Mouse (Mus musculus): ENCODE results near the gene Cript.

- TF ChIP-seq CTCF (IDR thresholded peaks at IDR 0.05; ENCODE audit: low read depth) (no peak), EP300 (IDR thresholded peaks at IDR 0.05; ENCODE audit: low read depth) (no peak)
Observed at GRCm38 (mm10) chr17:86988601-86989184, 36.7 kb upstream of the Cript start.

Data from liver, embryonic 14.5 days (tissue).